Mouse (Mus musculus) hindbrain, postnatal 0 days (tissue): ENCODE results near the gene Tmcc3. TPM values are rescaled to one million over a fixed set of nuclear protein-coding genes. Genes with fewer than 3 reads are reported as not detected.

Experiments used
- ATAC-seq: fragments of 200-750 bp; cut with Nextera tagmentation; 2 replicates; pipeline ENCODE4 v1.8.0; 2017; ENCODE audit warnings: mild to moderate bottlenecking, moderate TSS enrichment, moderate library complexity
- DNase-seq: peaks from one replicate; pipeline ENCODE4 v3.0.0-alpha.2; 2015; ENCODE audit warnings: low spot score
- H3K27ac ChIP-seq: fragments of 300-500 bp; sonication (generic); 2 replicates; pipeline ENCODE4 v1.5.1; 2014; ENCODE audit warnings: mild to moderate bottlenecking
- H3K27me3 ChIP-seq: fragments of 300-500 bp; sonication (generic); 2 replicates; pipeline ENCODE4 v1.6.1; 2014; ENCODE audit warnings: low read length, mixed read lengths; ENCODE audit not compliant: insufficient read depth
- H3K36me3 ChIP-seq: fragments of 300-500 bp; sonication (generic); 2 replicates; pipeline ENCODE4 v1.6.1; 2014; ENCODE audit warnings: low read length, mixed read lengths; ENCODE audit not compliant: insufficient read depth
- H3K4me1 ChIP-seq: fragments of 300-500 bp; sonication (generic); 2 replicates; pipeline ENCODE4 v1.6.1; 2014; ENCODE audit warnings: antibody characterized with exemption, low read length, mixed read lengths; ENCODE audit not compliant: insufficient read depth
- H3K4me2 ChIP-seq: fragments of 300-500 bp; sonication (generic); 2 replicates; pipeline ENCODE4 v1.6.1; 2014; ENCODE audit warnings: low read depth, mild to moderate bottlenecking, low read length, moderate library complexity, mixed read lengths
- H3K4me3 ChIP-seq: fragments of 300-500 bp; sonication (generic); 2 replicates; pipeline ENCODE4 v1.5.1; 2014; ENCODE audit warnings: low read length
- H3K9ac ChIP-seq: fragments of 300-500 bp; sonication (generic); replicated peaks from 2 replicates; pipeline ENCODE4 v1.6.1; 2014; ENCODE audit warnings: mild to moderate bottlenecking, low read length, moderate library complexity, mixed read lengths
- H3K9me3 ChIP-seq: fragments of 300-500 bp; sonication (generic); 2 replicates; pipeline ENCODE4 v1.6.1; 2016; ENCODE audit warnings: low read length, mixed read lengths
- CTCF ChIP-seq: IDR thresholded peaks from 2 replicates; pipeline ENCODE4 v1.5.1; 2016; ENCODE audit warnings: antibody characterized with exemption, control low read depth, low read depth
- WGBS: fragments of 180-500 bp; shearing (Covaris S2); extraction: QIAGEN DNeasy Blood & Tissue Kit; methylation state at CpG from one replicate; pipeline ENCODE4 v1.1.7; 2014; 5-methylcytosine and 5-hydroxymethylcytosine counted together
- polyA plus RNA-seq: library from polyadenylated mRNA; unstranded; fragments of >200 nt; fragmentation: Nextera tagmentation; extraction: Ambion mirVana; gene quantifications from 2 replicates; pipeline ENCODE4 v1.2.1, GENCODE M21; 2015
- total RNA-seq: library from RNA; depleted of rRNA; stranded (reverse); fragments of >200 nt; gene quantifications from 2 replicates; pipeline ENCODE4 v1.2.3, GENCODE M21; 2014

Tmcc3 gene
- total and polyA plus RNA-seq, 2 experiments from 2014 or later: 9.7 to 15.3 TPM

GRCm38 (mm10) chr10:94557428-94558149, 245.8 kb downstream of the Tmcc3 start:
- 82% methylated on average over 6 of the region's 6 CpGs for WGBS

GRCm38 (mm10) chr10:94558826-94559225, 247.1 kb downstream of the Tmcc3 start:
- no peak for TF ChIP-seq CTCF
- no peak for DNase-seq
- Histone ChIP-seq H3K27ac (no peak overlapping the region), H3K36me3 (no peaks in the 10 kb centered on the region), H3K4me1 (no peaks in the 10 kb centered on the region), H3K9ac (no peak overlapping the region), H3K9me3 (no peaks in the 10 kb centered on the region), H3K27me3 (no peaks in the 10 kb centered on the region), H3K4me2 (no peak overlapping the region), H3K4me3 (no peak overlapping the region)
- ATAC-seq: no peak
- 82% methylated on average over 7 of the region's 7 CpGs for WGBS

More at GRCm38 (mm10) chr10:94557428-94558149, 245.8 kb downstream of the Tmcc3 start:
- Histone ChIP-seq H3K27ac (no peak overlapping the region), H3K9me3 (no peaks in the 10 kb centered on the region), H3K4me2 (no peak overlapping the region), H3K36me3 (no peaks in the 10 kb centered on the region), H3K9ac (no peak overlapping the region), H3K4me3 (no peak overlapping the region), H3K27me3 (no peaks in the 10 kb centered on the region), H3K4me1 (no peaks in the 10 kb centered on the region)
- ATAC-seq: no peak
- DNase-seq: no peak
- TF ChIP-seq CTCF: no peak

GRCm38 (mm10) chr10:94561351-94561750, 249.6 kb downstream of the Tmcc3 start:
- no peak for ATAC-seq
- Histone ChIP-seq H3K27ac (no peak overlapping the region), H3K36me3 (no peaks in the 10 kb centered on the region), H3K4me2 (no peak overlapping the region), H3K9me3 (no peaks in the 10 kb centered on the region), H3K4me1 (0 out of 2 replicates have a peak, but pooled peaks cover 2% of the 10 kb centered on the region), H3K27me3 (no peaks in the 10 kb centered on the region), H3K4me3 (no peak overlapping the region), H3K9ac (no peak overlapping the region)
- TF ChIP-seq CTCF: no peak
- no peak for DNase-seq
- 69% methylated on average over 7 of the region's 7 CpGs for WGBS

- Histone ChIP-seq H3K27ac (no peak overlapping the region), H3K9ac (no peak overlapping the region), H3K4me1 (0 out of 2 replicates have a peak, but pooled peaks cover 6% of the 10 kb centered on the region), H3K9me3 (no peaks in the 10 kb centered on the region), H3K4me2 (no peak overlapping the region), H3K27me3 (no peaks in the 10 kb centered on the region), H3K36me3 (no peaks in the 10 kb centered on the region), H3K4me3 (no peak overlapping the region)
- 23% methylated on average over 1 of the region's 1 CpGs for WGBS
- ATAC-seq: no peak
- DNase-seq: peak; percentile 50
- TF ChIP-seq CTCF: peak; percentile 63
Measured at GRCm38 (mm10) chr10:94562188-94562587, 250.4 kb downstream of the Tmcc3 start.

DNA sequence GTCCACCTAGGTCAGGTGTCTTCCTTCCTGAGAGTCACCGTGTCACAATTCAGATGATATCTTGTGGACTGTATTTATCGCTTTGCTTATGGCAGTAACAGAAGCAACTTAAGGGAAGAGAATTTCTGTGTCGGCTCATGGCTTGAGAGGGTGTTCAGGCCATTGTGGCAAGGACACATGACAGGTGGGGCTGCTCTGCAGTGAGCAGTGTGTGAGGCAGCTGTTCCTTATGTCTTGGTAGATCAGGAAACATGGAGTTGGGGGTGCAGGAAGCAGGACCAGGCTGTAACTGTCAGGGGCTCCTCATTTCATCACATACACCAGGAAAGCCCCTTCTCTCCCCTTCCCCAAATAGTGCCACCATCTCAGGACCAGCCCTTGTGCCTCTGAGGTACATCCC, 251.2 kb downstream of the Tmcc3 start:
- no peaks in the 10 kb centered on the region for H3K27me3 ChIP-seq
- no peaks in the 10 kb centered on the region for H3K36me3 ChIP-seq
- no peaks in the 10 kb centered on the region for H3K9me3 ChIP-seq
- no peak overlapping the region for H3K4me3 ChIP-seq
- no peak for TF ChIP-seq CTCF
- no peak for ATAC-seq
- H3K9ac ChIP-seq: no peak overlapping the region
- DNase-seq: no peak
- WGBS: 94% methylated on average over 3 of the region's 3 CpGs
- no peak overlapping the region for H3K4me2 ChIP-seq
- no peak overlapping the region for H3K27ac ChIP-seq
- H3K4me1 ChIP-seq: peaks cover 6% of the 10 kb centered on the region; the same call in 1 of the 2 replicates

GRCm38 (mm10) chr10:94565410-94566221, 253.9 kb downstream of the Tmcc3 start:
- Histone ChIP-seq H3K36me3 (no peaks in the 10 kb centered on the region), H3K27ac (no peak overlapping the region), H3K4me1 (peaks cover 6% of the 10 kb centered on the region; the same call in 1 of the 2 replicates), H3K4me2 (no peak overlapping the region), H3K4me3 (no peak overlapping the region), H3K27me3 (no peaks in the 10 kb centered on the region), H3K9me3 (no peaks in the 10 kb centered on the region), H3K9ac (no peak overlapping the region)
- no peak for TF ChIP-seq CTCF
- DNase-seq (no peak), ATAC-seq (no peak)
- 64% methylated on average over 7 of the region's 7 CpGs for WGBS
